Mouse (Mus musculus) heart, adult 2 months (tissue): ENCODE results near the gene Col24a1. TPM values are rescaled to one million over a fixed set of nuclear protein-coding genes. Genes with fewer than 3 reads are reported as not detected.

Source experiments
- DNase-seq, 2 experiments: peaks; one replicate each; pipeline ENCODE4 v3.0.0; 2021
- H3K27ac ChIP-seq: fragments of 200-600 bp; 2 replicates; pipeline ENCODE4 v1.8.1; 2022
- H3K27me3 ChIP-seq: fragments of 200-500 bp; 2 replicates; pipeline ENCODE4 v1.6.1; 2012; ENCODE audit warnings: mild to moderate bottlenecking, low read length, inconsistent platforms, mixed read lengths; ENCODE audit not compliant: control insufficient read depth, insufficient read depth
- H3K36me3 ChIP-seq: fragments of 200-500 bp; 2 replicates; pipeline ENCODE4 v1.6.1; 2012; ENCODE audit warnings: low read length, inconsistent platforms; ENCODE audit not compliant: control insufficient read depth, insufficient read depth
- H3K4me1 ChIP-seq: fragments of 200-500 bp; 2 replicates; pipeline ENCODE4 v1.6.1; 2011; ENCODE audit warnings: low read length; ENCODE audit not compliant: control insufficient read depth, insufficient read depth
- H3K4me3 ChIP-seq: fragments of 200-600 bp; 2 replicates; pipeline ENCODE4 v1.8.1; 2022
- H3K79me2 ChIP-seq: fragments of 200-500 bp; replicated peaks from 2 replicates; pipeline ENCODE4 v1.6.1; 2012; ENCODE audit warnings: mild to moderate bottlenecking, inconsistent platforms, low read length, moderate library complexity, mixed read lengths; ENCODE audit not compliant: control insufficient read depth, insufficient read depth
- H3K9ac ChIP-seq: fragments of 200-500 bp; 2 replicates; pipeline ENCODE4 v1.6.1; 2012; ENCODE audit warnings: low read depth, mild to moderate bottlenecking, control low read depth, inconsistent platforms, low read length, mixed read lengths
- CTCF ChIP-seq: fragments of 200-600 bp; IDR thresholded peaks from 2 replicates; pipeline ENCODE4 v1.8.1; 2022; ENCODE audit warnings: antibody characterized with exemption, mild to moderate bottlenecking, moderate library complexity
- EP300 ChIP-seq: fragments of 200-500 bp; IDR thresholded peaks from 2 replicates; pipeline ENCODE4 v1.6.1; 2011; ENCODE audit warnings: low read depth, low read length, control low read depth; ENCODE audit not compliant: insufficient read depth
- POLR2A ChIP-seq: fragments of 200-500 bp; IDR thresholded peaks from 2 replicates; pipeline ENCODE4 v1.6.1; 2011; ENCODE audit warnings: mild to moderate bottlenecking, low read depth, low read length, control low read depth; ENCODE audit not compliant: insufficient read depth
- WGBS: fragments of 180-500 bp; shearing (Covaris S2); methylation state at CpG from one replicate; pipeline ENCODE4 v1.1.7; 2018; 5-methylcytosine and 5-hydroxymethylcytosine counted together
- intact Hi-C: fragments of 180-260 bp; cut with DNase I; formaldehyde crosslinking; loops from one replicate; pipeline ENCODE4 v1.15.1; 2025
- polyA plus RNA-seq: library from polyadenylated mRNA; depleted of rRNA; stranded (reverse); fragments of >200 nt; gene quantifications from 2 replicates; pipeline ENCODE4 v1.2.3, GENCODE M21; 2012
- total RNA-seq, 2 experiments: library from RNA; stranded (reverse); gene quantifications; 2 replicates each; pipeline ENCODE4 v1.2.3; 2021

Col24a1 gene
- total and polyA plus RNA-seq, 3 experiments = 0.05 to 0.07 (median 0.06) TPM

DNA sequence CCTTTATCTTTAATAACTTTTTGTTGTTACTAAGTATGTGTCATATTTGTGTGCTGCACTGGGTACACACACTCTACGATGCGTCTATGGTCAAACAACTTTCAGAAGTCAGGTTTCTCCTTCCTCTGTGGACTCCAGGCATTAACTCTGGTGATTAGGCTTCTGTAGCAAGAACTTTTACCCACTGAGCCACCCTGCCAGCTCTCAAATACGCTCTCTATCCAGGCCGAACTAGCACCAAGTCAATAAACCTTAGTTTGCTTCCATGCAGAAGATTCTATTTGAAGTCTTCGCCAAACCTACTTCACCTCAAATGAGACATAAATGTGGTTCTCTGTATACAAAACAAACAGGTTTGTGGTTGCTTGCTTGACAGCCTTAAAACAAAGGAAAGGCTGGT, 267.4 kb downstream of the Col24a1 start:
- H3K27ac ChIP-seq = no peak overlapping the region
- no peaks in the 10 kb centered on the region for H3K36me3 ChIP-seq
- H3K4me3 ChIP-seq = no peak overlapping the region
- WGBS = 92% methylated on average over 5 of the region's 5 CpGs
- H3K79me2 ChIP-seq = no peaks in the 10 kb centered on the region
- no peak for TF ChIP-seq POLR2A
- no peak for TF ChIP-seq EP300
- no peak for TF ChIP-seq CTCF
- no peak overlapping the region for H3K9ac ChIP-seq
- no peaks in the 10 kb centered on the region for H3K4me1 ChIP-seq
- intact Hi-C loops = no loop called here
- no peak for DNase-seq
- no peaks in the 10 kb centered on the region for H3K27me3 ChIP-seq

DNA sequence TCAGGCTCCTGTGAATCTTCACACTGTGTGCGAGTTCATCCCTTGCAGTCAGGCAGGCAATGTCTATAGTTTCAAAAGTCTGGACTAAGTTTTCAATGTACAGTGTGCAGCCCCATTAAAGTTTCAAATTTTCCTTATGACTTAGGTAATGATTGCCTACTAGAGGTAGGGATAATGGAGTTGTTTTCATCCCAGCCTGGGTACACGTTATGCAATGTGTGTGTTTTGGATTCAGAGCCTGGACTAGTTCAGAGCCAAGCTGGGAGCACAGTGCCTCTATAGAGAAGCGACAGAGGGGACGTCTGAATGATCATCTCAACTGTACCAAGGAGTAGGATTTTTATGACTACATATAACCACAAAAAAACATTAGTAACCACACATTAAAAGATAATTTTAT, 267.8 kb downstream of the Col24a1 start:
- Histone ChIP-seq H3K9ac (no peak overlapping the region), H3K4me3 (no peak overlapping the region), H3K36me3 (no peaks in the 10 kb centered on the region), H3K27me3 (no peaks in the 10 kb centered on the region), H3K27ac (no peak overlapping the region), H3K79me2 (no peaks in the 10 kb centered on the region), H3K4me1 (no peaks in the 10 kb centered on the region)
- intact Hi-C loops = no loop called here
- WGBS = 83% methylated on average over 4 of the region's 4 CpGs
- no peak for DNase-seq
- TF ChIP-seq EP300 (no peak), CTCF (no peak), POLR2A (no peak)

DNA sequence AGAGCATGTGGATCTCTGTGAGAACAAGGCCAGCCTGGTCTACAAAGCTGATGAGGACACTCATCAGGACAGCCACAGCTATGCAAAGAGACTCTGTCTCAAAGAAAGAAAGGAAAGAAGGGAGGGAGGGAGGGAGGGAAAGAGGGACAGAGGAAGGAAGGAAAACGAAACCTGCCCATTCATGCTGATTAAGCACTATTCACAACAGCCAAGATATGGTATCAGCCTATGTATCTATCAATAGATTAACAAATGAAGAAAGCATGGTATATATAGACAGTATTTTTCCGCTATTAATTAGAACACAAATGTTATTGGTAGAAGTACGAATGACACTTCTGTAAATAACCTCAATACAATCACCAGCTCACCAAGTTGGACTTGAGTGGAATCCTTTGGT, 282.2 kb downstream of the Col24a1 start:
- H3K36me3 ChIP-seq = no peaks in the 10 kb centered on the region
- H3K4me3 ChIP-seq = no peak overlapping the region
- no peaks in the 10 kb centered on the region for H3K27me3 ChIP-seq
- H3K4me1 ChIP-seq = peaks cover 2% of the 10 kb centered on the region
- WGBS = 79% methylated on average over 3 of the region's 3 CpGs
- H3K9ac ChIP-seq = no peak overlapping the region
- intact Hi-C loops = no loop called here
- no peak for TF ChIP-seq EP300
- no peaks in the 10 kb centered on the region for H3K79me2 ChIP-seq
- DNase-seq = no peak
- H3K27ac ChIP-seq = no peak overlapping the region

DNA sequence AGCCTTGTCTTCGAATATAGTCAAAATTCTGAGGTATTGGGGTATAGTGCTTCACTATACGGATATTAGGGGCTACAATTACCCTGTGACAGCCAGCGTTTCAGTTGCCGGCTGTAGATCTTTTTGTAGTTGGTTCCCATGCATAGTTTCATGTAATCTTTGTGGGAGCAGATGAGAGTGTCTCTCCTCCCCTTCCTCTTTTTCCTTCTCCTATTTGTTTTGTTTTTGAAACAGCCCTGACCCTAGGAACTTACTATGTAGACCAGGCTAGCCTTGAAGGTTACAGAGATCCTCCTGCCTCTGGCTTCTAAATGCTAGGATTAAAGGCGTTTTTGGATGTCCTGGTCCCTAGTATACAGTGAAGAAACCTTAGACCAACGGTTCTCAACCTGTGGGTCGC, 283.1 kb downstream of the Col24a1 start:
- Histone ChIP-seq H3K9ac (no peak overlapping the region), H3K36me3 (no peaks in the 10 kb centered on the region), H3K4me3 (no peak overlapping the region), H3K4me1 (peaks cover 2% of the 10 kb centered on the region), H3K27ac (no peak overlapping the region), H3K27me3 (no peaks in the 10 kb centered on the region), H3K79me2 (no peaks in the 10 kb centered on the region)
- no peak for TF ChIP-seq POLR2A
- TF ChIP-seq EP300 = no peak
- no peak for TF ChIP-seq CTCF
- intact Hi-C loops = loop anchor here (5.0 kb wide), 1 partner anchor 347 kb away; the partner anchor contains the start of gene Bcl10
- 80% methylated on average over 7 of the region's 7 CpGs for WGBS
- DNase-seq = no peak

DNA sequence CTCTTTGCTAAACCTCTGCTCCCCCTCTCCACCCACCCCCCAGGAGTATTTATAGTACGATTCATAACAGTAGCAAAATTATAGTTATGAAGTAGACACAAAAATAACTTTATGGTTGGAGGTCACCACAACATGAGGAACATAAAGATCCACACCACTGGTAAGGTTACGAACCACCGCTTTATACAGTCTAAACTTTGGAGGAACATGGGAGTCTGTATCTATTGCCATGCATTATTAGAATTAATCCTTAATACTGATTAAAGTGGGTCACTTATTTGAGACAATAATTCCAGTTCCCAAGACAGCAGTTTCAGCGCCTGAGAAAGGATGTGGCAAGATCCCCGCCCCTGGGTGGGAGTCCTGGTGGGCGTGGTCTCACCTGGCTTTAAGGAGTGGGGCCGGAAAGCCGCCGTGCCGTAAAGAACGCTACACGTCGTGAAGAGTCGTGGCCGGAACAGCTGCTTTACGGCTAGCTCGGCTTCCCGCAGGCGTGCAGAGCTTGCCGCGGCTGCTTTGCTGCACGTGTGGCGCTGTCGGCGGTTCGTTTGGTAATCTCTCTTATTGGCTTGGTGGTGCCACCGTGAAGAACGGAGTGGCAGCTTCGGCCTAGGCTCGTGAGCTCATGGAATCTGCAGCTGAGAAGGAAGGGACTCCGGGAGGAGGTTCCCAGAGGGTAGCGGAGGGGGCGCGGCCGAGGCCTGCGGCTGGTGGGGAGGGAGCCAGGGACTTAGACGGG, 283.6 kb downstream of the Col24a1 start, which contains the start of gene Znhit6:
TSS of gene Znhit6 (plus strand) at position 463 of the 739 bp plus-strand sequence.
- Histone ChIP-seq H3K9ac (peak within 1 kb of the TSS; percentile 81), H3K4me1 (peaks cover 2% of the 10 kb centered on the region), H3K27ac (peak within 1 kb of the TSS; percentile 42), H3K4me3 (peak within 1 kb of the TSS; percentile 87), H3K27me3 (no peaks in the 10 kb centered on the region), H3K36me3 (no peaks in the 10 kb centered on the region), H3K79me2 (no peaks in the 10 kb centered on the region)
- 6% methylated on average over 37 of the region's 37 CpGs for WGBS
- intact Hi-C loops = loop anchor here (5.0 kb wide), 1 partner anchor 346 kb away; the partner anchor contains the start of gene Bcl10
- peak; percentile 92 to 93 for DNase-seq
- TF ChIP-seq POLR2A (peak; percentile 72), EP300 (peak; percentile 38; the same call in 1 of the 2 replicates), CTCF (0 out of 2 replicates have a peak, but pooled peaks have one; percentile 8)

DNA sequence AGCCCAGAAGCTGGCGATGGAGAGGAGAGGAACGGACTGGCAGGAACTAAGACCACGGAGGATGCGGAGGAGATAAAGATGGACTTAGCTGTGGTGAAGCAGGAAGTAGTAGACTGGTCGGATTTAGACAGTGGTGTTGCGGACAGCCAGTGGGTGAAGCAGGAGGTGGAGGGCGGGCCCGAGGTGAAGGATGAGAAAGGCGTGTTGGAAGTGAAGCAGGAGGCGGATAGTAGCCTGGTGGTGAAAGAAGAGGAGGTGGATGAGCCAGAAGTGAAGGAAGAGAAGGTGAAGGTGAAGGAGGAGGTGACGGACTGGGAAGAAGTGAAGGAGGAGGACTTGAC, 284.2 kb downstream of the Col24a1 start:
- Histone ChIP-seq H3K4me1 (peaks cover 2% of the 10 kb centered on the region), H3K79me2 (no peaks in the 10 kb centered on the region), H3K4me3 (peak overlapping the region; percentile 87), H3K36me3 (no peaks in the 10 kb centered on the region), H3K9ac (peak overlapping the region; percentile 81), H3K27me3 (no peaks in the 10 kb centered on the region), H3K27ac (peak overlapping the region; percentile 42)
- intact Hi-C loops = loop anchor here (5.0 kb wide), 1 partner anchor 346 kb away; the partner anchor contains the start of gene Bcl10
- 2% methylated on average over 11 of the region's 11 CpGs for WGBS
- no peak for DNase-seq
- TF ChIP-seq POLR2A (no peak), EP300 (no peak), CTCF (no peak)
